Mouse (Mus musculus): ENCODE measurements at regions not wholly inside any gene's neighbourhood (a gene's known extent, or its start where the extent isn't known, plus 50 kb on each side); places are given as distances from the start of the nearest gene placed in this dataset.

- TF ChIP-seq CTCF (conservative IDR thresholded peaks at IDR 0.05; ENCODE audit: low read length) (peak; percentile 79), POU5F1 (IDR thresholded peaks at IDR 0.05; ENCODE audit: borderline replicate concordance, low read length) (no peak), NANOG (IDR thresholded peaks at IDR 0.05; ENCODE audit: borderline replicate concordance, low read length) (no peak)
Observed at GRCm38 (mm10) chr5:148726442-148726841, 173.9 kb upstream of the Ubl3 start.

All from E14TG2a.4 (cell line).